9 mouse cellular contexts compared by ENCODE assay signal in the genomic region with DNA sequence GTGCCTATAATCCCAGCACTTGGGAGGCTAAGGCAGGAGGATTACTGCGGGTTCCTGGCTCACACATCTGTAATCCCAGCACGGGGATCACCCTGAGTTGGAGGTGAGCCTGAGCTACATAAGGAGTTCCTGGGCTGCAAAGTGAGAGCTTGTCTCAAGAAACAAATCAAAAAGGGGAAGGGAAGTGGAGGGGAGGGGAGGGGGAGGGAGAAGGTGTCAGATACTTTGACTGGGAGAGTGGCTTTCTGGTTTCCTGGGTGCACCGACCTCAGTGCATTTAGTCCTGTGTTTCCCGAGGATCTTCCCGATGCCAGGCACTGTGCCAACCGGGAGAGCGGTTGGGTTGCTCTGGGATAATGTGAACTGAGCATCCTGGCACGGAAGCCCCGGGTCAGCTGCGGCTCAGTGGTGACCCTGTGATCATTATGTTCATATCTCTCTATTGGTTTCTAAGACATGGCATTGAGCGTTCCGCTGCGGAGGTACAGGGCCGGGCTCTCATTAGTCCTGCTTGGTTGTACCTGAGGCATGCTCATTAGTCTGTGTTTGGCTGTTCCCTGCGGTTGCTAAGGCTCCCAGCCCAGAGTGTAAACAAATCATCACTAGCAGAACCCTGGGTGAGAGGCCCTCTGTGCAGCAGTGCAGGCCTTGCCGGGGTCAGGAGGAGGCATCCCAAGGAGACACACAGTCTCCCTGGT. TPM values are rescaled to one million over a fixed set of nuclear protein-coding genes. Genes with fewer than 3 reads are reported as not detected.
A peak's percentile ranks its signal among the peaks of the same experiment; 100 is the strongest.
DNase-seq lines count a peak whose midpoint lies in the region; ATAC-seq and TF ChIP-seq lines count a peak whose summit lies in the region.
"Had no signal": no experiment of that assay in that cellular context is flagged by ENCODE, and none has a peak within 500 bp of the region (broad histone marks: within the 10 kb centered on the region; RNA-seq: fewer than 3 reads in every experiment).

No protein-coding gene starts in this region.

- no peaks in the 10 kb centered on the region for H3K27me3 ChIP-seq in limb, embryonic 11.5 days (ENCODE audit: control insufficient read depth, insufficient read depth, low read length)
- no peaks in the 10 kb centered on the region for H3K27me3 ChIP-seq in limb, embryonic 10.5 days (ENCODE audit: low read depth, poor library complexity, severe bottlenecking)
- H3K27me3 ChIP-seq in hindbrain, postnatal 0 days (ENCODE audit: insufficient read depth, low read length): no peaks in the 10 kb centered on the region
- H3K27me3 ChIP-seq: liver, embryonic 15.5 days had no signal

- H3K4me3 ChIP-seq in limb, embryonic 11.5 days (ENCODE audit: low read depth, low read length): no peak overlapping the region
- no peak overlapping the region for H3K4me3 ChIP-seq in limb, embryonic 10.5 days
- no peak overlapping the region for H3K4me3 ChIP-seq in hindbrain, postnatal 0 days (ENCODE audit: low read length)
- H3K4me3 ChIP-seq: liver, embryonic 15.5 days had no signal

- no peak overlapping the region for H3K4me2 ChIP-seq in limb, embryonic 11.5 days (ENCODE audit: low read depth, severe bottlenecking)
- H3K4me2 ChIP-seq in hindbrain, postnatal 0 days (ENCODE audit: low read depth, low read length): no peak overlapping the region
- H3K4me2 ChIP-seq: liver, embryonic 15.5 days had no signal

- TF ChIP-seq CTCF in hindbrain, postnatal 0 days (IDR thresholded peaks at IDR 0.05; ENCODE audit: low read depth): no peak

- no peaks in the 10 kb centered on the region for H3K4me1 ChIP-seq in limb, embryonic 11.5 days (ENCODE audit: control insufficient read depth, insufficient read depth, low read length)
- peaks cover 11% of the 10 kb centered on the region for H3K4me1 ChIP-seq in limb, embryonic 10.5 days
- H3K4me1 ChIP-seq in hindbrain, postnatal 0 days (ENCODE audit: insufficient read depth, low read length): 0 out of 2 replicates have a peak, but pooled peaks cover 12% of the 10 kb centered on the region
- H3K4me1 ChIP-seq: liver, embryonic 15.5 days had no signal

- no peaks in the 10 kb centered on the region for H3K36me3 ChIP-seq in limb, embryonic 11.5 days (ENCODE audit: control insufficient read depth, insufficient read depth, low read length)
- H3K36me3 ChIP-seq in limb, embryonic 10.5 days: no peaks in the 10 kb centered on the region
- no peaks in the 10 kb centered on the region for H3K36me3 ChIP-seq in hindbrain, postnatal 0 days (ENCODE audit: insufficient read depth, low read length)
- H3K36me3 ChIP-seq: liver, embryonic 15.5 days had no signal

- 43% methylated on average over 16 of the region's 16 CpGs for WGBS in limb, embryonic 11.5 days
- 52% methylated on average over 16 of the region's 16 CpGs for WGBS in limb, embryonic 10.5 days
- 19% methylated on average over 16 of the region's 16 CpGs for WGBS in hindbrain, postnatal 0 days

- H3K9ac ChIP-seq in limb, embryonic 11.5 days (ENCODE audit: low read length): no peak overlapping the region
- no peak overlapping the region for H3K9ac ChIP-seq in hindbrain, postnatal 0 days (replicated peaks; ENCODE audit: low read length)
- H3K9ac ChIP-seq: liver, embryonic 15.5 days had no signal

- ATAC-seq in limb, embryonic 11.5 days (ENCODE audit: insufficient number of reproducible peaks, low FRiP score, low TSS enrichment, low read depth): no peak
- peak; percentile 71 for ATAC-seq in hindbrain, postnatal 0 days
- no peak for ATAC-seq in megakaryocyte progenitor cell, adult 5-6 weeks (replicated peaks; ENCODE audit: poor library complexity)

- H3K9me3 ChIP-seq in limb, embryonic 11.5 days (ENCODE audit: control insufficient read depth, low read length): no peaks in the 10 kb centered on the region
- no peaks in the 10 kb centered on the region for H3K9me3 ChIP-seq in limb, embryonic 10.5 days (replicated peaks)
- H3K9me3 ChIP-seq in hindbrain, postnatal 0 days (ENCODE audit: low read length): no peaks in the 10 kb centered on the region
- H3K9me3 ChIP-seq: liver, embryonic 15.5 days had no signal

- H3K27ac ChIP-seq in limb, embryonic 11.5 days (replicated peaks; ENCODE audit: low read depth, low read length): no peak overlapping the region
- H3K27ac ChIP-seq in limb, embryonic 10.5 days: no peak overlapping the region
- peak overlapping the region; percentile 58 for H3K27ac ChIP-seq in hindbrain, postnatal 0 days
- H3K27ac ChIP-seq: liver, embryonic 15.5 days had no signal

- peak; percentile 32 for DNase-seq in limb, embryonic 11.5 days (ENCODE audit: low spot score)
- no peak for DNase-seq in limb, embryonic 10.5 days (ENCODE audit: low spot score)
- peak; percentile 60 for DNase-seq in cerebellum, adult 9-10 months
- DNase-seq in hindbrain, postnatal 0 days (ENCODE audit: low spot score): peak; percentile 59
- DNase-seq in retina, embryonic 14.5 days (ENCODE audit: low spot score): peak; percentile 78
- no peak for DNase-seq in frontal cortex, postnatal 36 days (ENCODE audit: low spot score in 2 of 2)
- DNase-seq in adrenal gland, adult 8-10 months: no peak

RNA-seq across cellular contexts. Expression of a gene that starts 28.1 kb away (rescaled TPM):
- polyA plus RNA-seq in limb, embryonic 11.5 days (2014; fragmentation: Nextera tagmentation; extraction: Ambion mirVana): 189 and 191 TPM in 2 replicates
- 203 and 211 TPM in 2 replicates for polyA plus RNA-seq in limb, embryonic 10.5 days (2016; fragmentation: Nextera tagmentation; extraction: Ambion mirVana)
- 276 and 314 TPM in 2 replicates for total RNA-seq in hindbrain, postnatal 0 days (2014; rRNA removed)
- polyA plus RNA-seq in hindbrain, postnatal 0 days (2015; fragmentation: Nextera tagmentation; extraction: Ambion mirVana): 437 and 441 TPM in 2 replicates
- total RNA-seq in megakaryocyte progenitor cell, adult 5-6 weeks (2015): 128 and 138 TPM in 2 replicates
- 223 and 244 TPM in 2 replicates for total RNA-seq in megakaryocyte progenitor cell, adult 5-6 weeks (2017)
- total RNA-seq in adrenal gland, adult 8-10 months (2022): 100 to 1,000 TPM; 419 to 502 (median 469) TPM

RNA-seq across cellular contexts. Expression of a gene that starts 49.8 kb away (rescaled TPM):
- 19.4 and 20.8 TPM in 2 replicates for polyA plus RNA-seq in limb, embryonic 11.5 days (2014; fragmentation: Nextera tagmentation; extraction: Ambion mirVana)
- 24.4 and 41.7 TPM in 2 replicates for polyA plus RNA-seq in limb, embryonic 10.5 days (2016; fragmentation: Nextera tagmentation; extraction: Ambion mirVana)
- 2.2 and 3.3 TPM in 2 replicates for total RNA-seq in hindbrain, postnatal 0 days (2014; rRNA removed)
- polyA plus RNA-seq in hindbrain, postnatal 0 days (2015; fragmentation: Nextera tagmentation; extraction: Ambion mirVana): 3.3 and 4.3 TPM in 2 replicates
- 1.0 and 2.6 TPM in 2 replicates for total RNA-seq in megakaryocyte progenitor cell, adult 5-6 weeks (2015)
- total RNA-seq in megakaryocyte progenitor cell, adult 5-6 weeks (2017): 0.64 TPM in 1 of 2 replicates, not detected in the other
- 10 to 100 TPM; 36.9 to 81.7 (median 55.2) TPM for total RNA-seq in adrenal gland, adult 8-10 months (2022)

Comparison
In these comparisons a context has a peak if more than half of its experiments do, and no peak if none do; other contexts are left out.
1. DNase-seq: peak in limb, embryonic 11.5 days (single experiment), cerebellum, adult 9-10 months (single experiment), hindbrain, postnatal 0 days (single experiment) and retina, embryonic 14.5 days (single experiment); none in limb, embryonic 10.5 days (single experiment), frontal cortex, postnatal 36 days (0 of 2) and adrenal gland, adult 8-10 months (single experiment).